Mouse (Mus musculus) MN1 (cell line): Measurements from ENCODE around the gene Pigyl.

ENCODE experiments used
- DNase-seq: peaks from one replicate; pipeline ENCODE4 v3.0.0-alpha.2; 2016; ENCODE audit warnings: low spot score

Gene Pigyl

DNA sequence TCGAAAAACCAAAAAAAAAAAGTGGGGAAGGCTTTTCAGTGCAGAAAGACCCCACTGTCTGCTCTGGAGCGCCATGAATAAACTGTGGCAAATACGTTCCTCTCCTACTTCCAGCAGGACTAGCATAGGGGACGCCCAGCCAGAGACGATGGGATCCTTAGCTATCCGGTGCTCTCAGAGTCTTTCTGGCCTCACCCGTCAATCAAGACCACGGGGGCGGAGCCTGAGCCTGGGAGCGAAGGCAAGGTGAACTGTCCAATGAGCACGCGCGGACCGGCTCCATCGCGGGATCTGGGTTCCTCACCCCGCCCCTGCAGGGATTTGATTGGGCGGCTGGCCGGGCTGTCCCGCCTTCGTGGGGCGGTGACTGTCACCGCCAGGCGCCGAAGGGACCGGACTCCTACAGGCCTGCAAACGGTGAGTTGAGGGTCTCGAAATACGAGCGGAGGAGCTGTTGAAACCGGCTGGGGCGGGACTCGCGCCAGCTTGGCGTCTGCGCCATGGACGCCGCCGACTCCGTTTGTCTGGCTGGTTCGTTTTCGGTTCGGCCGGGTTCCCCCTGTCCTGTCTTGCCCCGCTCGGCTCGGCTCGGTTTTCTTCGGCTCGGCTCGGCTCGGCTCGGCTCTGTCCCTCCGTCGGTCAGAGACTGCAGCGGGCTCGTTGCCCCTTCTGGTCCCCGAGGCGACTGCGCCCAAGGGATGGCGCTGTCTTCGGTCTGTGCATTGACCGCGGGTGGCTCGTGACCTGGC lies at the start of gene Pigyl:
TSS of gene Pigyl (plus strand) at position 350 of the 749 bp plus-strand sequence.
- peak; percentile 95 for DNase-seq

DNA sequence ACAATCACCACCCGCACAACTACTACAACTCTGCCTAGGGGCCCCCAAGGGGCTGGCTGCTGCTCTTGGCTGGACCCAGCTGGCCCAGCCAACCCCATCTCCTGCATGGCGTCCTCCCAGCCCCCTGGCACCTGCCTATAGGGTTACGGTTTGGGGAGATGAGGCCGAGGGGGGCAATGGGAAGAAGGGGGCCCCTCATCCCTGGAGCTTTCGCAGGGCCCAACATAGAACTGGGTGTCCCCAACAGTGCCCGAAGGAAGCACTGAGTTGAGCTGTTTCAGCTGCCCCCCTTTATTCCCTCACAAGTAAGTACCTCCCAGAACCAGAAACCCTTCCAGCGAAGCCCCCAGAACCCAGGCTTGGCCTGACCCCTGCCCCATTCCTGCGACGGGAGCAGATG lies 48.5 kb upstream of the Pigyl start:
- DNase-seq = no peak

DNA sequence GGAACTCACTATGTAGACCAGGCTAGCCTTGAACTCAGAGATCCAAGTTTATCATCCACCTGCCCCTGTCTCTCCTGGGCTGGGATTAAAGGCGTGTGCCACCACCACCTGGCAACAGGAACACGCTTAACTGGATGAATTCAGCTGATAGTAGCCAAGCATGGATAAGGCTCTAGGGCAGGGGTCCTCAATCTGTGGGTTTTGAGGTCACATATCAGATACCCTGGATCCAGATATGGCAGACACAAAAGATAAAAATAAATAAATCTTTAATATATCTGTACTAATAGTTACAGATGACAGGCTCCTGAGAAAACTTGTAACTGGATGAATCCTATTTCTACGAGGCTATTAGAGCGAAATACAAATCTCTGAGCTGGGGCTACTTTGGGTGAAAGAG lies 41.0 kb upstream of the Pigyl start:
- no peak for DNase-seq

DNA sequence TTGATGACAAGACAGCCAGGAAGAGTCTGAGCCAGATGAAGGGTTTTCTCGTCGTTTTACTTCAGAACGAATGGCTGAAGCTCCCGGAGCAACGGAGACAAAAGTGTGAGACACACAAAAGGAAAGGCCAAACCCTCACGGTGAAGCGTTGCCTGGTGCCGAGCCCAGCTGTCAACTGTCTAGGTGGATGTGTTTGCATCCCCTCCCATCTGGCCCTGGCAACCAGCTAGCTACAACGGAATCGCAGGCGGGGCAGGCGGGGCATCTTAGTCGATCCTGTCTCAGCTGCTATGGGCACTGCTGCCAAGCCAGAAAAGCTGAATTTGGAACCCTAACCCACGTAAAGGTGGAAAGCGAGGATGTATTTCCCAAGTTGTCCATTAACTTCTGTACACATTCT lies 40.6 kb upstream of the Pigyl start:
- DNase-seq = peak; percentile 51

DNA sequence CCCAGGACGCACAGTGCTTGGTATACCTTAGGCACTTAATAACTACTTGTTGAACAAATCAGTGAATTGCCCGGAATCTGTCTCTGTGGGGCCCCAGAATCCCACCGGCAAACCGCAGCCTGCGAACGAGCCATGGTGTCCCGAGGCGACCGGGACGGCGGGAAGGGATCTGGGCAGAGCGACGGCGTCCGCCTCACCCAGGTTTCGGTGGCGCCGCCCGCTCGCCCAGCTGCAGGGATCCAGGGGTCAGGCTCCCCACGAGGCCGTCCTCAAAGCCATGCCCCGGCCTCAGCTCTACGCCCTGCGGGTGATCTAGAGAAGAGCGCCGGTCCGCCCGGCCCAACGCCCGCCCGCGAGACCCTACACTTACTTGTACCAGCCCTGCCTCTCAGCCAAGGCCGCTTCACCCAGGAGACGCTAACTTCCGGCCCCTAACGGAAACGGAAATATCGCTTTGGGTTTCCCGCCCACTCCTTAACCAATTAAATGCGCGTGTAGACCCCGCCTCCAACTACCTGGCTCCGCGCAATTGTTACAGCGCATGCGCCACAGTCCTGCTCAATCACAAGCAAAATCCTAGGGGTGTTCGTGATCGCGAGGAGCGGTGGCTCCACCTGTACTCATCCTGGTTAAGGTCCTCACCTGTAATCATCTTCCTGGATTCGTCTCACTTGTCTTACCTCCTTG lies 39.8 kb upstream of the Pigyl start, which contains the start of gene Elof1:
TSS of gene Elof1 (minus strand) at position 433 of the 687 bp plus-strand sequence.
- peak; percentile 89 for DNase-seq

DNA sequence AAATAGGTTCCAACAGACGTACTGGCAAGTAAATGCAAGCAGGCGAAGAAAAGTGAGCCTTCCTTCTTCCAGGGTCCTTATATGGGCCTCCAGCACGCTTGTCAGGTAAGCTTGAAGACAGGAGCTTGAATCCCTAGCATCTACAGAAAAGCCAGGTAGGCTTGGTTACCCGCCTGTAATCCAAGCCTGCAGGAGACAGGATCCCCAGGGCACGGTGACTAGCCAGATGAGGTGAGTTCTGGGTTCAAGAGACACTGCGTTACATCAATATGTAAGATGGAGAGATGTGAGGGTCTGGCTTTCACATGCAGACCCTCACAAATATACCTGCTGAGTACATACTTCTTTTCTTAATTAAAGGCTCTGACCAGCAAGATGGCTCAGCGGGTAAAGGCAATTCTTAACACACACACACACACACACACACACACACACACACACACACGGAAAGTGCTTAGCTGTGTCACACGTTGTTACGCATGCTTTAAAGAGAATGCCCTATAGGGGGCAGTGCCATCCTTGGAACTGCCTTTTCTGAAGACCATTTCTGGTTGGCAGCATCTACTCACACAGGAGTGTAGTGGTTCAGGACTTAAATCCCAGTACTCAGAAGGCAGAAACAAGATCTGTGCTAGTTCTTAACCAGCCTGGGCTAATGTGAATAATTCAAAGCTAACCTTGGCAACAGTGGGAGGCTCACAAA lies 38.7 kb upstream of the Pigyl start:
- DNase-seq = peak; percentile 33

DNA sequence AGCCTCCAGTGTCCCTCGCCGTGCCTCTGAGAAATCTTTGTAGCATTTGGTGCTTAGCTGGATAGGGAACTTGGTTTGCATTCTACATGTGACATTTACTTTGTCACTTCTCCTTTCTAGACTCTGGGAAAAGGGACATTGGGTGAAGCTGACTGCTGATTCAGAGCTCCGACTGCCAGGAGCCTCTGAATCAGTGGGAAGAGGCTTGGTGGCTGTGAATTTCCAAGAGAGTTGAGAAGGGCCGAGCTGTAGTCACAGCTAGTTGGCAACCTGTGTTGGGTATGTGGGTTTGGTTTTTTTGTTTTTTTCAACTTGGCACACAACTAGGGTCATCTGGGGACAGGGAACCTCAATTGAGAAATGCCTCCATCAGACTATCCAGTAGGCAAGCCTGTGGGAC lies 37.1 kb upstream of the Pigyl start:
- DNase-seq = no peak

DNA sequence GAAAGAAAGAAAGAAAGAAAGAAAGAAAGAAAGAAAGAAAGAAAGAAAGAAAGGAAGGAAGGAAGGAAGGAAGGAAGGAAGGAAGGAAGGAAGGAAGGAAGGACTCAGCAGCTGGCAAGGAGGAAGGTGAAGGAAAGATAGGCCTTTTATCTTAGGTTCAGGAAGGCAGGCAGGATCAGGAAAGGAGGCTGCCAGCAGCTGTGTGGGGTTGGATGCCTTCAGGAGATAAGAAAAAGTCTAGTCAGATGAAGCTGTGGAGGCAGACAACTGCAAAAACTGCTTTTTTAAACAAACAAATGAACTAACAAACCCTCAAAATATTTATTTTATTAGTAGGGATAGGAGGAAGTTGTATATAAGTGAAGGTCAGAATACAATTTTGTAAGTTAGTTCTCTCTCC lies 35.1 kb upstream of the Pigyl start:
- no peak for DNase-seq

DNA sequence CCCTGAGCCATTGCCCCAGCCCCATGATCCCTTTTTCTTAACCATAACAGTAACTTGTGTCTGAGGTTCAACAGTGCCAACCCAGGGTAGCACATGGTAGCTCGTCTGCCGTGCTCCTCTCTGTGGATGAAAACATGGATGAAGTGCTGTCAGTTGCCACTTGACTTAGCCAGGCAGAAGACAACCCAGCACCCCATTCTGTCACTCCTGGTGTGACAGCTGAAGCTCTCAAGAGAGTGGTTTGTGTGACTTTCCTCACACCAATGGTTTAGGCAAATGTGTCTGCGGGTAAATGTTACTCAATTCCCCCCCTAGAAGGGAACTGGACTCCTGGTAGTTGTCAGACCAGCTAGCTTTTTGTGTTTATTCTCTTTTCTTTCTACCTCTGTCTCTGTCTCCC lies 34.6 kb upstream of the Pigyl start:
- DNase-seq = no peak

DNA sequence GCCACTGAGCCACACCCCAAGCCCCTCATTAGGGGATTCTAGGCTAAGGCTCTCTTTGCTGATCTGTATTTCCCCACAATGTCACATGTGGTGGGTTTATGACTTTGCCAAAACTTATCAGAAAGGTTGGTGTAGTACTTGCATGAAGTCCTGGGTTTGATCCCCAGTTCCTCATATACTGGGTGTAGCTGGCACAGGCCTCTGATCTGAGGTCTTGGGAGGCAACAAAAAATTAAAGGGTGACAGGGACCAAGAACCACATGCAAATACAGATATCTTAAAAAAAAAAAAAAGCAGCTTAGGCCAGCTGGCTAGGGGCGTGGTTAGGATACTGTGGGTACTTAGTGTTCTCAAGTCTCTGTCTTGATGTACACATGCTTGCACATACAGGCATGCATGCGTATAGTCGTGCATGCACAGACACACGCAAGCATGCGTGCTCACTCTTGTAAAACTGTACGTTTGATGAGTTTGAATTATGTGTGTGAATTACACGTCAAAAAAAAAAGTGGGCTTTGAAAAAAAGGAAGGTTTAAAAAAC lies 33.5 kb upstream of the Pigyl start:
- DNase-seq = no peak

DNA sequence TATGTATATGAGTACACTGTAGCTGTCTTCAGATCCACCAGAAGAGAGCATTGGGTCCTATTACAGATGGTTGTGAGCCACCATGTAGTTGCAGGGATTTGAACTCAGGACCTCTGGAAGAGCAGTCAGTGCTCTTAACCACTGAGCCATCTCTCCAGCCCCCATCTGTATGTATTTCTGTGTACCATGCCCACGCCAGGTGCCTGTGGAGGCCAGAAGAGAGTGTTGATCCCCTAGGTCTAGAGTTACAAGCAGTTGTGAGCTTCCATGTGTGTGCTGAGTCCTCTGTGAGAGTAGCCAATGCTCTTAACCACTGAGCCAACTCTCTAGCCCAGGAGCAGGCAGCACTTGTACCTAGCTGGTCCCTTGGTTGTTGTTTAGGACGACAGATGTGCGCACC lies 32.5 kb upstream of the Pigyl start:
- no peak for DNase-seq

DNA sequence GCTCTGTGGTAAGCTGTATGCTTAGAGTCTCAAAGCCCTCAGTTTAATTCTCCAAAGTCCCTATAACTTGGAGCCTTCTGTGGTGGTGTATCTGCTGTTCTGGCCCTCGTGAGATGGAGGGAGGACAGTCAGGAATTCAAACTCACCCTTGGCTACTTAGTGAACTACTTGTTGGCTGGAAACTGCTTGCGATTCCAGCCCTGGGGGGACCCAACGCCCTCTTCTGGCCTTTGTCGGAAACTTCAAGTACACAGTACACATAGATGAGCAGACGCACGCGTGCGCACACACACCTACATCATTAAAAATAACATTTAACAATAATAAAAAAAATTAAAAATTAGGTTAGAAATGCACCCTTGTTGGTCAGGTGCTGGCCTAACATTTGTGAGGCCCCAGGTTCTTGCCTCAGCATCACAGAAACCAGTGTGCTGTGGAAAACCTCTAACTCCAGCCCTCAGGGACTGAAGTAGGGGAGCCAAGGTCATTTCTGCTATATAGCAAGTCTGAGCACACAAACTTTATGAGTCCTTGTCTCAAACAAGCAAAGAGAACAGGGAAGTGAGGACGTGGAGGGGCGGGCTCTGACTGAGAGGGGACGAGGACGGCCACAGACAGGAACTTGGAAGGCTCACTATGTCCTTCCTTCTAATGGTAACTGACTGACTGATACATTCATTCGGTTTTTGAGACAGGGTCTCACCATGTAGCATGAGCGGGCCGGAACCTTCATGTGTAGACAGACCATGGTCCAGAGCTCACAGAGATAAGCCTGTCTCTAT lies 31.2 kb upstream of the Pigyl start:
- no peak for DNase-seq

DNA sequence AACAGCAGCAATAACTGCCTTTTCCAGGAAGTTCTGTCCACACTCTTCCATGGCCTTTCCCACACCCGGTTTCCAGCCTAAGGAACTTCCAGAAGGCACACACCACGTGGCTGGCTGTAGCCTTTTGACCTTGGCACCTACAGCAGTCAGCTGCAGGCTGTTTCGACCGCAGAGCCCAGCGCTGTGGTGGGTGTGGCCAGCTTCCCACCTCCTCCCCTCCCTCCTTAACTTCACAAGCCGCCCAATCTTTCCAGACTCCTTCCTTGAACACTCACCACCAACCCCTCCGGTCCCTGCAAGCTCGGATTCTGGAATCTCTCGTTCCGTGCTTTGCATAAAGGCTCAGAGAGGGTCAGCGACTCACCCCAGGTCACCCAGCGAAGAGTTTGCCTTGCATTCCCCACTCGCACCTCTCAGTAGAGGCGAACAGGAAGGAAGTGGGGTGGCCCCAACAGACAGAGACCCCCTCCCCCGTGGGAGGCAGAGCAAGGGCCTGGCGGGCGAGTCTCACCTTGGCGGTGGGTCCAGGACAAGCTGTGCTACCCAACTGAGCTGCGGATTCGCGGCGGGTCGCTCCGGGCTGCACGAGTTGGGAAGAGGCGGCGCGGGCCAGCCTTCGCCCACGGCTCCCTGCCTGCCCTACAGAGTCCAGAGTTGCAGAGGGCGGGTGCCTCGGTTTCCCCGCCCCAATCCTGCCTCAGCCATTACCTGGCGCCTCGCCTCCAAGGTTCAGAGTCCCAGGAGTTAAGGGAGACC lies 25.2 kb upstream of the Pigyl start:
- DNase-seq = no peak

DNA sequence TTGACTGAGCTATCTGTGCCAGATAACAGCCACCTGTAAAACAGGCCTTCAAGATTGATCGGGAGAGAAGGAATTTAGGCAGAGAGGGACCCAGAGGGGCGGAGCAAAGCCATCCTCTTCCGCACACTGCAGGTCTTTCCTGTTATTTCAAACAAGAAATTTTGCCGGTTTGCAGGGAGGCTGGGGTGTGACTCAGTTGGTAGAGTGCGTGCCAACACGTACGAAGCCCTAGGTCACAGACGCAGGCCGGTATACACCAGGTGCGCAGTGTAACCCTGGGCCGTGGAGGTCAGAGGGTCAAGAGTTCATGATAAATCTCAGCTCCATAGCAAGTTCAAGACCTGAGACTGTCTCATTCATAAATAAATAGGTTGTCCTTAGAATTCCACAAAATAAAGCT lies 24.4 kb upstream of the Pigyl start:
- no peak for DNase-seq

DNA sequence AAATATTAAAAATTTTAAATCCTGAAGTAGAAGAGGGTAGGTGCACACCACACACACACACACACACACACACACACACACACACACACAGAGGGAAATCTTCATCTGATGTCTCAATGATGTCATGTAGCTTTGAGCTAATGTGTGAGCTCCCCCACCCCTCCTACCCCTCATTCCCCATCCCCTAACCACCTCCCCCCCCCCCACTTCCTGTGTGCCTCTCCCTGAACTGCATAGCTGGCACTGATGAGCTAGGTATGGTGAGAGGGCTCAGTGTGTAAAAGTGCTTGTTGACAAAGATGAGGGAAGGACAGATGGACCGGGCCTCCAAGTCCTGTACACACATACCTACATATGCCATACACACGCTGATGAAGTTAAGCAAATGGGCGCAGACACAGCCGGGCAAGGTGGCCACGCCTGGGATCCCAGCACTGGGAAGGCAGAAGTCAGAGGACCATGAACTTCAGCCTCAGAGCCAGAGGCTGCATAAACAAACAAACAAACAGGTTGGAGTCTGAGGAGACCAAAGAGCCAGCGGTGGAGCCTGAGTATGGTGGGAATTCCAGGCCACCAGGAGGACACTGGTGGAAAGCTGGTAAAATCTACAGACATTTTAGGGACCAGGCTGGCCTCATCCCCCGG lies 22.3 kb upstream of the Pigyl start:
- no peak for DNase-seq

DNA sequence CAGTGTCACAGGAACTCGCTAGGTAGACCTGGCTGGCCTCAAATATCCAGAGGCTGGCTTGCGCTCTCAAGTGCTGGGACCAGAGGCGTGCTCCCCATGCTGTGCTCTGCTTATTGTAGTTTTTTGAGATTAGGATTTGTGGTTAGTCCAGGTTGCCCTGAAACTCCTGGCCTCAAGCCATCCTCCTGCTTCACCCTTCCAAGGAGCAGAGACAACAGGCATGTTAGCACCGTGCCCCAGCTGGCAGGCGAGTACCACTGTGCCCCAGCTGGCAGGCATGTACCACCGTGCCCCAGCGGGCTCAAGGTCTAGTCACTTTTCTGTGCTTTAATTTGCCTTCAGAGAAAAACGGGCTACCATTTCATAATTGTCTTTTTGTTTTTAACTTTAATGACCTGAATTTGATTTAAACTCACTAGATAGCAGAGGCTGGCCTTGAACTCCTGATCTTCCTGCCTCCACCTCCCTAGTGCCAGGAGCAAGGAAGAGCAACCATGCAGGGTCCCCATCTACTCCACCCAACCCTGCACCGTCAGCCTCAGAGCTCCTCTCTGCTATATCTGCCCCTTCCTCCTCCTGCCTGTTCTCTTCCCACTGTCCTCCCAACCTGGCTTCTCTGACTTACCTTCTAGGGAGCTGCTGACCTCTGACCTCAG lies 21.5 kb upstream of the Pigyl start:
- DNase-seq = no peak

DNA sequence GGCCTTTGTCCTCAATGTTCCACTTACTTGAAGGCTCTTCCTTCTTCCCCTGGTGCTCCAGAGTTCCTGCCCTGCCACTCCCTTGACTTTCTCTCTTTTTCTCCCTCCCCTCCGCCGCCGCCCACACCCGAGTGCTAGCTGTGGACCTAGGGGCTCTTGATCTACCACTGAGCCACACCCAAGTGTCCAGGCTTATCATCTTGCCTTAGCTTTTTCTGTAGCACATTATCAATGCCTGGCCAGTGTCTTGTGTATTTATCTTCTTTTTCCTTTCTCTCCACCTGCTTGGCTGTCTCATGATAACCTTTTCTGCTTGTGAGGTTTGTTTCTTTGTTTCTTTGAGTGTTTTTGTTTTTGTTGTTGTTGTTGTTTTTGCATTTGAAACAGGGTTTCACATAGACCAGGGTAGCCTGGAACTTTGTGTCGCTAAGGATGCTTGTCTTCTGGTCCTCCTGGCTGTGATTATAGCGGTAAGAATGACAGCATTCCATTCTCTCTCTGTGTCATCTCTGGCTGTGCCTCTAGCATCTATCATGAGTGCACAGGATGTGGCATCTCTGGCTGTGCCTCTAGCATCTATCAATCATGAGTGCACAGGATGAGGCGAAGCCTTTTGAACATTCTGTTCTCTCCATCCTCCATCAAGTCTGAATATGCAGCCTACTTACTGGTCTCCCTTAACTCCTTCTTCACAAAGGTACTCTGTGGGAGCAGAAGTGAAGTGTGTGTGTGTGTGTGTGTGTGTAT lies 20.8 kb upstream of the Pigyl start, which contains the start of gene Acp5:
TSS of gene Acp5 (minus strand) at position 68 of the 747 bp plus-strand sequence.
- DNase-seq = no peak

DNA sequence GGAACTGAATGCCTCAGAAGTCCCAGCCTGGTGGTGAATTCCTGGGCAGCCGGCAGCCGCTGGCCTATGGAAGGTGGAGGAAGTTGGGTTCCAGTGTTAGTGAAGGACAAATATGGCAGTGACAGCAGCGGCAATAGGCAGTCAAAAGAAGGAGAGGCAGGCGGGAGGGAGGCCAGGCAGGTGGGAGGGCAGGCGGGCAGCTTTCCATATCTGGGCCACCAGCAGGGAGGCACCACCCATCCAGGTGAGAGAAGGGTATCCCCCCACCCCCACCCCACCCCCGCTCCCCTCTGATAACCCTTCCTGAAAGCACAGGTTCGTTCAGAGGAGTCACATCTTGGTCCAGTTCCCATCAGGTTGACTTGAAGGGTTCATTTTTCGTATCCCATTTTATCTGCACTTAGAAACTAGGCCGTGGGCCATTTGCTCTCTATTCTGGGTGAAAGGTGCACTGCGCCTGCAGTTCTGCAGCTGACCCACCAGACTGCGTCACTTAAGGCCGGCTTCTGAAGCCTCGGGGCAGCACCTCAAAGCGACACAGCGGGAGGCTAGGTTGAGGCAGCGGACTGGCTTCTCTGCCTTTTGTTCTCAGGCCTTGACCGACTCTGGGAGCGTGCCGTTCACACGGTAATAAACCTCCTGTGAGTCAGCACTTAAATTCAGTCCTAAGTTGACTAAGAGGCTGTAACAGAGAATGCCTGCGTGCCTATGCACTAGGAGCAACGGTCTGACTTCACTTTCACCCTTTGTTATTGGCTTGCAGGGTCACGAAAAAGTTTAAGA lies 19.7 kb upstream of the Pigyl start:
- no peak for DNase-seq

DNA sequence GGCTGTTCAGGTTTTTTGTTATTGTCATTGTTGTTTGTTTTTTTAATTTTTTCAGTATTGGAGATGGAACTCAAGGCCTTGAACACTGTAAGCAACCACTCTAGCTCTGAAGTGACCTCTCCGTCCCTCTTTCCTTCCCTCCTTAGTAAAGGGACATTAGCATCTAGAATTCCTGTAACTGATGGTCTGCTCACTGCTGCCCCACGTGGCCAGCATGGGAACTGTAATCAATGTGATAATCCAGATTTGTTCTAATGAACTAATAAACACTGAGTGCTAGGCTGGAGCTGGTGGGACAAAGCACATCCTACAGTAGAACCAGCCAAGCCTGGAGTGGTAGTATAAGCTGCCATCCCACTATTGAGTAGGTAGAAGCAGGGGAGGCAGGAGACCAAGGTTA lies 18.2 kb upstream of the Pigyl start:
- DNase-seq = no peak
